Mouse (Mus musculus) MEL (cell line): Measurements from ENCODE around the gene Ntn1. TPM values are rescaled to one million over a fixed set of nuclear protein-coding genes. Genes with fewer than 3 reads are reported as not detected.

ENCODE experiments used
- DNase-seq: peaks from one replicate; pipeline ENCODE4 v3.0.0; 2011; ENCODE audit warnings: low read depth, low spot score
- H3K27ac ChIP-seq: 2 replicates; pipeline ENCODE4 v1.5.1; 2012; ENCODE audit warnings: low read depth, mild to moderate bottlenecking, control low read depth, low read length, moderate library complexity; ENCODE audit not compliant: control insufficient read depth
- H3K27me3 ChIP-seq, 2 experiments: fragments of 150-350 bp in 1 of 2; sonication (generic) in 1 of 2; 2 replicates each; pipeline ENCODE4 v1.6.1; 2012; ENCODE audit warnings: low read length in 2 of 2, mild to moderate bottlenecking in 2 of 2, improper control_type of control experiment in 1 of 2, moderate library complexity in 1 of 2; ENCODE audit not compliant: insufficient read depth in 2 of 2, control insufficient read depth in 1 of 2
- H3K36me3 ChIP-seq, 2 experiments: 2 replicates each; pipeline ENCODE4 v1.6.1; 2012 to 2014; ENCODE audit warnings: low read length in 2 of 2, improper control_type of control experiment in 1 of 2, inconsistent platforms in 1 of 2, mild to moderate bottlenecking in 1 of 2; ENCODE audit not compliant: insufficient read depth in 2 of 2, control insufficient read depth in 1 of 2
- H3K4me1 ChIP-seq, 2 experiments: fragments of 150-350 bp in 1 of 2; sonication (generic) in 1 of 2; 2 replicates each; pipeline ENCODE4 v1.6.1; 2012; ENCODE audit warnings: low read length in 2 of 2, improper control_type of control experiment in 1 of 2, mild to moderate bottlenecking in 1 of 2; ENCODE audit not compliant: insufficient read depth in 2 of 2, control insufficient read depth in 1 of 2
- H3K4me3 ChIP-seq, 2 experiments: fragments of 150-350 bp in 1 of 2; sonication (generic) in 1 of 2; 2 replicates each; pipeline ENCODE4 v1.5.1; 2012; ENCODE audit warnings: low read depth in 2 of 2, low read length in 2 of 2, mild to moderate bottlenecking in 2 of 2, moderate library complexity in 2 of 2, control low read depth in 1 of 2, improper control_type of control experiment in 1 of 2; ENCODE audit not compliant: control insufficient read depth in 1 of 2, insufficient read depth in 1 of 2
- H3K79me2 ChIP-seq: 2 replicates; pipeline ENCODE4 v1.6.1; 2012; ENCODE audit warnings: mild to moderate bottlenecking, low read length, moderate library complexity; ENCODE audit not compliant: control insufficient read depth, poor library complexity, insufficient read depth
- H3K9ac ChIP-seq: 2 replicates; pipeline ENCODE4 v1.6.1; 2012; ENCODE audit warnings: low read depth, mild to moderate bottlenecking, control low read depth, low read length, moderate library complexity; ENCODE audit not compliant: control insufficient read depth, poor library complexity, severe bottlenecking
- H3K9me3 ChIP-seq: fragments of 150-350 bp; sonication (generic); replicated peaks from 2 replicates; pipeline ENCODE4 v1.6.1; 2012; ENCODE audit warnings: mild to moderate bottlenecking, low read length, improper control_type of control experiment, moderate library complexity; ENCODE audit not compliant: insufficient read depth
- CHD2 ChIP-seq: IDR thresholded peaks from 2 replicates; pipeline ENCODE4 v1.6.1; 2011; ENCODE audit warnings: low read length, improper control_type of control experiment
- CTCF ChIP-seq, 3 experiments: IDR thresholded peaks in 2 of 3; conservative IDR thresholded peaks in 1 of 3; 2 replicates each; pipeline ENCODE4 v1.5.1; 2011 to 2012; ENCODE audit warnings: low read length in 3 of 3, low read depth in 2 of 3, mild to moderate bottlenecking in 2 of 3, improper control_type of control experiment in 1 of 3, inconsistent platforms in 1 of 3, mixed read lengths in 1 of 3, moderate library complexity in 1 of 3; ENCODE audit not compliant: control insufficient read depth in 1 of 3, insufficient read depth in 1 of 3, poor library complexity in 1 of 3, severe bottlenecking in 1 of 3
- E2F4 ChIP-seq: IDR thresholded peaks from 2 replicates; pipeline ENCODE4 v1.6.1; 2011; ENCODE audit warnings: low read depth, low read length, improper control_type of control experiment, borderline replicate concordance
- EP300 ChIP-seq, 2 experiments: IDR thresholded peaks; 2 replicates each; pipeline ENCODE4 v1.6.1; 2011; ENCODE audit warnings: improper control_type of control experiment in 2 of 2, low read length in 2 of 2, low read depth in 1 of 2, mild to moderate bottlenecking in 1 of 2
- GATA1 ChIP-seq: IDR thresholded peaks from 2 replicates; pipeline ENCODE4 v1.6.1; 2011; ENCODE audit warnings: low read depth, low read length, improper control_type of control experiment
- MAFK ChIP-seq: IDR thresholded peaks from 2 replicates; pipeline ENCODE4 v1.6.1; 2011; ENCODE audit warnings: low read depth, mild to moderate bottlenecking, low read length, improper control_type of control experiment, borderline replicate concordance
- MEF2A ChIP-seq: IDR thresholded peaks from 2 replicates; pipeline ENCODE4 v1.6.1; 2014; ENCODE audit warnings: low read depth, mild to moderate bottlenecking, inconsistent platforms, low read length, improper control_type of control experiment; ENCODE audit not compliant: poor library complexity, insufficient replicate concordance, severe bottlenecking; ENCODE audit errors: extremely low read depth
- MXI1 ChIP-seq: IDR thresholded peaks from 2 replicates; pipeline ENCODE4 v1.6.1; 2011; ENCODE audit warnings: mild to moderate bottlenecking, low read depth, low read length, improper control_type of control experiment
- MYB ChIP-seq: IDR thresholded peaks from 2 replicates; pipeline ENCODE4 v1.6.1; 2011; ENCODE audit warnings: mild to moderate bottlenecking, low read depth, low read length, improper control_type of control experiment
- NRF1 ChIP-seq: IDR thresholded peaks from 2 replicates; pipeline ENCODE4 v1.6.1; 2014; ENCODE audit warnings: low read depth, mild to moderate bottlenecking, inconsistent platforms, low read length, improper control_type of control experiment, moderate library complexity; ENCODE audit not compliant: poor library complexity, insufficient read depth, severe bottlenecking
- POLR2A ChIP-seq, 2 experiments: IDR thresholded peaks; 2 replicates each; pipeline ENCODE4 v1.6.1; 2011 to 2012; ENCODE audit warnings: low read length in 2 of 2, mild to moderate bottlenecking in 2 of 2, control low read depth in 1 of 2, improper control_type of control experiment in 1 of 2, low read depth in 1 of 2, moderate library complexity in 1 of 2; ENCODE audit not compliant: control insufficient read depth in 1 of 2, insufficient read depth in 1 of 2, poor library complexity in 1 of 2
- USF2 ChIP-seq, 2 experiments: IDR thresholded peaks; 2 replicates each; pipeline ENCODE4 v1.6.1; 2011 to 2012; ENCODE audit warnings: improper control_type of control experiment in 2 of 2, low read length in 2 of 2, borderline replicate concordance in 1 of 2, inconsistent platforms in 1 of 2, low read depth in 1 of 2, mild to moderate bottlenecking in 1 of 2; ENCODE audit not compliant: insufficient read depth in 1 of 2
- ZC3H11A ChIP-seq: IDR thresholded peaks from 2 replicates; pipeline ENCODE4 v1.6.1; 2012; ENCODE audit warnings: low read depth, mild to moderate bottlenecking, inconsistent platforms, low read length, improper control_type of control experiment
- ZKSCAN1 ChIP-seq: IDR thresholded peaks from 2 replicates; pipeline ENCODE4 v1.6.1; 2012; ENCODE audit warnings: low read depth, mild to moderate bottlenecking, inconsistent platforms, low read length, improper control_type of control experiment, moderate library complexity
- ZMIZ1 ChIP-seq: IDR thresholded peaks from 2 replicates; pipeline ENCODE4 v1.6.1; 2012; ENCODE audit warnings: low read depth, mild to moderate bottlenecking, inconsistent platforms, low read length, improper control_type of control experiment, moderate library complexity
- polyA plus RNA-seq, 2 experiments: library from polyadenylated mRNA; stranded (reverse) in 1 of 2; unstranded in 1 of 2; fragments of >175 nt in 1 of 2; fragments of >200 nt in 1 of 2; gene quantifications; 2 replicates each; pipeline versions ENCODE4 v1.2.1 to v1.2.4; 2012; ENCODE audit warnings: low replicate concordance in 2 of 2, low read depth in 1 of 2; ENCODE audit not compliant: insufficient read length in 2 of 2, insufficient read depth in 1 of 2, missing spikeins in 1 of 2
- total RNA-seq: library from RNA; depleted of rRNA; stranded (reverse); fragments of 300-350 nt; gene quantifications from 2 replicates; pipeline ENCODE4 v1.2.3, GENCODE M21; 2012

Ntn1 gene
- total and polyA plus RNA-seq, 3 experiments, result not detected

DNA sequence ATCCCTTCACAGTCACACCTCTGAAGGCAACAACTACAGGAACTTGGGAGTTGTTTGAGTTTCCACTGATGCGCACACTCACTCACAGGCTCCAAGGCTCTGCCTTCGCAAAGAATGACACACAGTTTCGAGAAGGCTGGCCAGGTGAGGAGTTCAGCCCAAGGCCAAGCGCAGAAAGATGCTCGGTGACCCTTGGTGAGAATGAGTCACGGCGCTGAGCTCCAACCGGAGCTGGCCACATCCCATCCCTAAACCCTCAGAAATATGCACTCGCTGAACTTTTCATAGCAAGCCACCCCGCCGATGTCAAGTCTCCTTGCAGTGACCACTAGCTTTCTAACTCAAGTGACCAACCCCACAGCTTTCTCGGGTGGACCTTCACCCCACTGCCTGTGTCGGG lies 60.8 kb downstream of the Ntn1 start:
- DNase-seq, result no peak
- no peaks in the 10 kb centered on the region for H3K79me2 ChIP-seq
- no peak overlapping the region for H3K9ac ChIP-seq
- TF ChIP-seq MXI1 (no peak), EP300 (IDR thresholded peaks at IDR 0.05; ENCODE audit: low read depth in 1 of 2, low read length in 2 of 2) (no peak), GATA1 (no peak), MYB (no peak), POLR2A (IDR thresholded peaks at IDR 0.05; ENCODE audit: control insufficient read depth in 1 of 2, insufficient read depth in 1 of 2, low read depth in 1 of 2, low read length in 2 of 2, poor library complexity in 1 of 2) (no peak), CTCF (IDR thresholded peaks at IDR 0.05 in 2 of 3, conservative IDR thresholded peaks at IDR 0.05 in 1 of 3; ENCODE audit: control insufficient read depth in 1 of 3, insufficient read depth in 1 of 3, low read depth in 2 of 3, low read length in 3 of 3, poor library complexity in 1 of 3, severe bottlenecking in 1 of 3) (no peak), ZC3H11A (no peak), MEF2A (no peak), CHD2 (no peak), MAFK (no peak), ZKSCAN1 (no peak), USF2 (IDR thresholded peaks at IDR 0.05; ENCODE audit: borderline replicate concordance in 1 of 2, insufficient read depth in 1 of 2, low read depth in 1 of 2, low read length in 2 of 2) (no peak)
- TF ChIP-seq, all 39 proteins: peak for 0
- no peak overlapping the region for H3K4me3 ChIP-seq
- H3K9me3 ChIP-seq, result no peaks in the 10 kb centered on the region
- no peaks in the 10 kb centered on the region for H3K4me1 ChIP-seq
- no peaks in the 10 kb centered on the region for H3K36me3 ChIP-seq
- H3K27ac ChIP-seq, result no peak overlapping the region
- no peaks in the 10 kb centered on the region for H3K27me3 ChIP-seq

DNA sequence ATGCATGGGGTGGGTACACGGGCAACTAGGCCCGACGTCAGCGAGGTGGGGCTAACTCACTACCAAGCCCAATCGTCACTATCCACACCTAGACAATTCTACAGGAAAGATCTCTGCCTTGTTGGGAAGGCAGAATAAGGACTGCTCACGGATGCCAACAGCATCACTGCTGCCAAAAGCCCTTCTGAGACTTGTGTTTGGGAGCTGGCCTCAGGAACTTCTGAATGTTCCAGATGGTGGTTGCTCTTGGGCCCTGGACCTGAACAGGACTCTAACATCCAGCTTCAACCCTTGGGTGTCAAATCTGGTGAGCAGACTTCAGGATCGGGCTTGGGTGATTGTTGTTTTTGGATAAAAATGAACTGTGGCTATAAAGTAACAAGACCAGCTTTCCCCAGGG lies 61.3 kb downstream of the Ntn1 start:
- DNase-seq, result no peak
- H3K4me1 ChIP-seq, result no peaks in the 10 kb centered on the region
- H3K4me3 ChIP-seq, result no peak overlapping the region
- H3K79me2 ChIP-seq, result no peaks in the 10 kb centered on the region
- H3K27me3 ChIP-seq, result no peaks in the 10 kb centered on the region
- H3K27ac ChIP-seq, result no peak overlapping the region
- H3K9me3 ChIP-seq, result no peaks in the 10 kb centered on the region
- no peak overlapping the region for H3K9ac ChIP-seq
- TF ChIP-seq E2F4 (no peak), MXI1 (no peak), ZMIZ1 (no peak)
- no peaks in the 10 kb centered on the region for H3K36me3 ChIP-seq

DNA sequence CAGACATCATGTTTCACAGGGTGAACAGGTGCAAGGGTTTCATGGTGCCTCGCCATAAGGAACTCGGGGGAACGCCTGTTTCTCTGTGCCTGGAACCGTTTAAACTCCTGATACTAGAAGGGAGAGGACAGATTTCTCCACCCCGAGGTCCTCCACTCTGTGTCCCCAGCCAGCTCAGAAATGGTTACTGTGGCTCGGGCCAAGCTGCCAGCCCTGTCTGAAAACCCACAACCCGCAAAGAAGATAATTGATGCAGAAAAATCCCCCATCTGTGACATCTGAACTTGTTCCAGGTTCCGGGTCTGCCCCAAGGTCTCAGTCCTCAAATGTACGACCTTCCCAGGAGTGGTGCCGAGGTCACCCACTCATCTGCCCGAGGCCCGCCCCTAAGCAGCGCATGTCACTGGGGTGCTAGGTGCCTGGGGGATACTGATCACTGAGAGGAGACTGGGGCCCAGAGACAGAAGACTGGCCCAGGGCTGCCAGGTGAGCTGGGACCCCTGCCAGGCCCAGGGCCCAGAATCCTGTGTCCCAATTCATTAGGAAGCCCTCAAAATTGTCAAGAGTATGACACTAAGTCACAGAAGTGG lies 68.9 kb downstream of the Ntn1 start:
- no peak overlapping the region for H3K9ac ChIP-seq
- H3K36me3 ChIP-seq, result no peaks in the 10 kb centered on the region
- no peak overlapping the region for H3K4me3 ChIP-seq
- no peak overlapping the region for H3K27ac ChIP-seq
- H3K4me1 ChIP-seq, result no peaks in the 10 kb centered on the region
- H3K9me3 ChIP-seq, result no peaks in the 10 kb centered on the region
- H3K79me2 ChIP-seq, result no peaks in the 10 kb centered on the region
- no peak for DNase-seq
- TF ChIP-seq NRF1, result no peak
- TF ChIP-seq, all 39 proteins: peak for 0
- H3K27me3 ChIP-seq, result no peaks in the 10 kb centered on the region
